Mouse (Mus musculus): ENCODE data around the gene Rplp2. TPM values are rescaled to one million over a fixed set of nuclear protein-coding genes. Genes with fewer than 3 reads are reported as not detected.

Rplp2 gene
- total and polyA plus RNA-seq, 2 experiments from 2014 or later = 249 to 839 TPM

DNA sequence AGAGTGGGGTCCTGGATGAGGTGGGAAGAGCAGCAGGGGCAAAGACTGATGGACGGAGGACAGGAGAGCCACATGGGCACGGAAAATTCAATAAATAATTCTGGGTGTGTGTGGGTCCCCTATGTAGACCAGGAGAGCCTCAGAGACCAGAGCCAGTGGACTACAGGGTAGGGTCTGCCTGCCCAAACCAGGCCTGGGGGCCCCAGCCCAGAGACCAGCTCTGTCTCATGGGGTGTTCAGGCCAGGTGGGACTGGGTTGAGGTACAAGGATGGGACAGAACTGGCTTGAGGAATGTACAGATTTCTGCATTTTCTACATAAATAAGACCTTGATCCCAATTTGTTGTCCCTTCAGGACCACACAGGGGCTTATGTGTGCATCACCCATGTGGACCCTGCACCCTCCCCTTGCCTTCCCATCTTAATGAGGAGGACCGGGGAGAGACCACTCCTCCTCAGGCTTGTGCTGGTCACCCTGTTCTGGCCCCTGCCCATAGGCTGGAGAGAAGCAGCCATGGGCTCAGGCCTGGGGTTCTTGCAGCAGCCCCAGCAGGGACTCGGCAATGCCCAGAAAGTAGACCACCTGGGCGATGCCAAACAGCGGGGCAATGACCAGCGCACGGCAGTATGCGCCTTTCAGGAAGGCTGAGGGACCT, 16.5 kb upstream of the Rplp2 start:
- TF ChIP-seq CTCF (IDR thresholded peaks at IDR 0.05; ENCODE audit: low read depth) = no peak

DNA sequence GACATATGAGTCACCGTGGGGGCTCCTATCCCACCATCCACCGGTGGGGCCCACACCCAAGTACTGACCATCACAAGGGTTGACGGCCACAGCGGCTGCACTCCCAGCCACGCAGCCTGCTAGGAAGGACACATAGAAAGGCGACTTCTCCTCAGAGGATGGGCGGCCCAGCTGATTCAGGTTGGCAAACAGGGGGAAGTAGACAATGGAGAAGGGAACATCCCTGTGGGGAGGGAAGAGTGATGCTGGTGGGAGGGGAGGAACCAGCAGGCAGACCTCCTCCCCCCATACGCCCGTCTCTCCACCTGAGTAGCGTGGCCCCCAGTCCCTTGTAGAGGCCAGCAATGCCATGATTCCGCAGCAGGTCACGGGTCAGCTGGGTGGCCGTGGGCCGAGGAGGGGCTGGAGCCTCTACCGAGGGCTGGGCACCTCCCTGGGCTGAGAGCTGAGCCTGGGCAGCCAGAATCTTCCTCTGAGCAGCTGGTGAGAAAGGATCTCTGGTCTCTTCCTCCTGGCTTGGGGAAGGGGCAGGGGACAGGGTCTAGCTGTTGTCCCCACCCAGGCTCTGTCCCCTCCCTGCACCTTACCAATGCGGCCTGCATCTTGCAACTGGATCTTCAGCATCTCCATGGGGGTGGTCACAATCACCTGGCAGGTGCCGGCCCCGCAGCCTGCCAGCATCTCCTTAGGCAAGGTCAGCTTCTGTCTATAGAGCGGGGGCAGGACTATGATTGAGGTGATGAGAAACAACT, 15.6 kb upstream of the Rplp2 start:
- H3K27ac ChIP-seq = no peak overlapping the region
- H3K4me2 ChIP-seq (ENCODE audit: low read depth, low read length) = no peak overlapping the region
- no peaks in the 10 kb centered on the region for H3K27me3 ChIP-seq (ENCODE audit: insufficient read depth, low read length)
- DNase-seq (ENCODE audit: low spot score) (no peak), ATAC-seq (no peak)
- TF ChIP-seq CTCF (IDR thresholded peaks at IDR 0.05; ENCODE audit: low read depth) = no peak
- H3K4me1 ChIP-seq (ENCODE audit: insufficient read depth, low read length) = peaks cover 25% of the 10 kb centered on the region
- H3K9ac ChIP-seq (replicated peaks; ENCODE audit: low read length) = no peak overlapping the region
- no peaks in the 10 kb centered on the region for H3K9me3 ChIP-seq (ENCODE audit: low read length)
- WGBS = 89% methylated on average over 19 of the region's 19 CpGs
- no peak overlapping the region for H3K4me3 ChIP-seq (ENCODE audit: low read length)
- H3K36me3 ChIP-seq (ENCODE audit: insufficient read depth, low read length) = peaks cover 16% of the 10 kb centered on the region; the same call in 1 of the 2 replicates

More for the DNA sequence above, 16.5 kb upstream of the Rplp2 start:
- Histone ChIP-seq H3K4me1 (ENCODE audit: insufficient read depth, low read length) (peaks cover 20% of the 10 kb centered on the region), H3K9ac (replicated peaks; ENCODE audit: low read length) (no peak overlapping the region), H3K9me3 (ENCODE audit: low read length) (no peaks in the 10 kb centered on the region), H3K27ac (no peak overlapping the region), H3K4me2 (ENCODE audit: low read depth, low read length) (no peak overlapping the region), H3K36me3 (ENCODE audit: insufficient read depth, low read length) (peaks cover 16% of the 10 kb centered on the region; the same call in 1 of the 2 replicates), H3K27me3 (ENCODE audit: insufficient read depth, low read length) (no peaks in the 10 kb centered on the region), H3K4me3 (ENCODE audit: low read length) (no peak overlapping the region)
- DNase-seq (ENCODE audit: low spot score) (no peak), ATAC-seq (no peak)
- 98% methylated on average over 9 of the region's 9 CpGs for WGBS

DNA sequence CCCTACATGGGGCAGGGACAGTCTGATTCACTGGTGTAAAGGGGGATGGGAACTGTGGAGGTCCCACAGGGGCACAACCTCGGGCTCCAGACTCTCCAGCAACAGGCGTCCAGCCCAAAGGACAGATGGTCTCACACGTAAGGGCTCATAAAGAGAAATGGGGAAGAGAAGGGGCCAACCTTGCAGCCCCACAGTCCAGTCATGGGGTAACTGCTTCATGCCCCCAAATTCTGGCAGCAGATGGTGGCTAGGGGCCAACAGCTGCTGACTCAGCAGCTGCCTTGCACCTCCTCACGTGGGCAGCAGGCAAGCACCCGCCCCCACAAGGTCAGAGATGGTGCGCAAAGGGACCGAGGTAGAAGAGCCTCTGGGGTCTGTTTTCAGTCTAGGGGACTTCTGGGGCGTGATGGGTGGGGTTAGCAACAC, 15.0 kb upstream of the Rplp2 start:
- Histone ChIP-seq H3K36me3 (ENCODE audit: insufficient read depth, low read length) (peaks cover 16% of the 10 kb centered on the region; the same call in 1 of the 2 replicates), H3K4me2 (ENCODE audit: low read depth, low read length) (no peak overlapping the region), H3K27ac (peak overlapping the region; percentile 52; the same call in 1 of the 2 replicates), H3K27me3 (ENCODE audit: insufficient read depth, low read length) (no peaks in the 10 kb centered on the region), H3K4me3 (ENCODE audit: low read length) (no peak overlapping the region), H3K9me3 (ENCODE audit: low read length) (no peaks in the 10 kb centered on the region), H3K9ac (replicated peaks; ENCODE audit: low read length) (no peak overlapping the region), H3K4me1 (ENCODE audit: insufficient read depth, low read length) (peaks cover 27% of the 10 kb centered on the region)
- 71% methylated on average over 8 of the region's 8 CpGs for WGBS
- DNase-seq (ENCODE audit: low spot score) = no peak
- ATAC-seq = no peak
- TF ChIP-seq CTCF (IDR thresholded peaks at IDR 0.05; ENCODE audit: low read depth) = no peak

DNA sequence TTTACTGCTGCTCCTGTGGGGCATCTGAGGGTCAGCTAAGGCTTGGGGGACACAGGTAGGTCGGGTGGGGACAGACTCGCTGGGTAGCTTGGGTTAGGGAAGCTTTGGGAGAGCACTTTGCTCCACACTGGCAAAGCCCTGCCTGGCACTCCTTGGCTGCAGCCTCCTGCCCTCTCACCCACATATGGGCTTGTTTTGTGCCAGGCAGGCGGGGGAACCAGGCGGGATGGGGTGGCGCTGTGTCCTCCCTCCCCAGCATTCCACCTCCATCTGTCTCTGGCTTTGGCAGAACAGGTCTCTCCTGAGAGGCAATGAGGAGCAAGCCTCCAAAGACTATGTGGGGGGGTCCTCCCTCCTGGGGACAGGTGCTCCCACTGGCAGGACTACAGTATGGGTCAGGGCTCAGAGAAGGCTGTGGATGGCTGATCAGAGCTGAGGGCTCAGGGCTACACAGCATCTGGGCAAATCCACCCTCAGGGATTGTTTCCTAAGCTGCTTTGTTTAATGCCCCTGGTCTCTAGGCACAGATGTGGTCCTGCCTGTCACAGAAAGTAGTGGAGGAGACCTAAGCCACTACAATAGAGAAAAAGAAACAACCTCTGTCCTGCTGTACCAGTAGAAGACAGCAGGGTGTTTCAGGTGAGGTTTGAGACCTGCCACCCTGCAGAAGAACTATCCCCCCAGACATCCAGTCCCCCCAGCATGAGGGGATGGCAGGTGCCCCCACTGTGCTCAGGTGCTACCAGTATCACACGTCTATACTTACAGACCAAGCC, 14.2 kb upstream of the Rplp2 start:
- H3K9ac ChIP-seq (replicated peaks; ENCODE audit: low read length) = peak overlapping the region; percentile 56; the same call in 1 of the 2 replicates
- H3K4me1 ChIP-seq (ENCODE audit: insufficient read depth, low read length) = peaks cover 27% of the 10 kb centered on the region
- peak overlapping the region; percentile 52 for H3K27ac ChIP-seq
- H3K4me3 ChIP-seq (ENCODE audit: low read length) = no peak overlapping the region
- ATAC-seq (no peak), DNase-seq (ENCODE audit: low spot score) (no peak)
- WGBS = 72% methylated on average over 6 of the region's 6 CpGs
- H3K4me2 ChIP-seq (ENCODE audit: low read depth, low read length) = peak overlapping the region; percentile 90
- no peaks in the 10 kb centered on the region for H3K27me3 ChIP-seq (ENCODE audit: insufficient read depth, low read length)
- H3K36me3 ChIP-seq (ENCODE audit: insufficient read depth, low read length) = peaks cover 16% of the 10 kb centered on the region; the same call in 1 of the 2 replicates
- no peak for TF ChIP-seq CTCF (IDR thresholded peaks at IDR 0.05; ENCODE audit: low read depth)
- H3K9me3 ChIP-seq (ENCODE audit: low read length) = no peaks in the 10 kb centered on the region

DNA sequence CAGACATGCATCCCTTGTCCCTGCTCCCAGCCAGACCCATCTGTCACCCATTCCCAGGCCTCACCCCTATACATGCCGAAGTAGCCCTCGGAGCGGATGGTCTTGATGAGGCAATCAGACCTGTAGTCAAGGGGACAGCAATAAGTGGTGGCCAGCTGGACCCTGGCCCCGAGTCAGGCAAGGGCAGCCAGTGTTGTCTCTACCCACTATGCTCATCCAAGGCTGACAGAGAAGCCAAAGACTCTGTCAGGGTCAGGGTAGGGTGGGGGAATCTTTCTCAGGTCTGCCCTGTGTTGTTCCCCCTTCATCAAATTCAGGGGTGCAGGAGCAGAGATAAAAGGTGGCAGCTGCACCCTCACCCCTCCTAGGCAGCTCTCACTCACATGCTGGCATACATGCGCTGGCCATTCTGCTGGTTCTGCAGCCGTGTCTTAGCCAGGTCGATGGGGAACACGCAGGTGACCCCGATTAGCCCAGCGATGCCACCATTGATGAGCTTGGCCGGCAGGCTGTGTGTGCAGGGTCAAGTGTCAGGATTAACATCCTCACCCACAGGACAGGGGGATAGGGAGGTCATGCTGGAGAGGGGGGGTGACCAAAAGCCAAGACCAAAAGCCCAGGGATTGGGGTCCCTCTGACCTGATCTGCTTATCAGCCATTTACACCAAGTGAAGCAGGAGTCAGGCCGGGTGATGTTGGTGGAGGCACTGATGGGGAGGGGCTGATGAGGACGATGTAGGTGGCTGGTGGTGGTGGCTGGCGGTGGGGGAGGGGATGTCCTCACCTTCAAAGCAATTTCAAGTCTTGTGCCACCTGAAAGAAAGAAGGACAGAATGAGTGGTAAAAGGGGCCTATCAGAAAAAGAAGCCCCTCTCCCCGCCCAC, 13.4 kb upstream of the Rplp2 start:
- Histone ChIP-seq H3K27ac (peak overlapping the region; percentile 79), H3K36me3 (ENCODE audit: insufficient read depth, low read length) (peaks cover 16% of the 10 kb centered on the region; the same call in 1 of the 2 replicates), H3K9ac (replicated peaks; ENCODE audit: low read length) (peak overlapping the region; percentile 56), H3K4me2 (ENCODE audit: low read depth, low read length) (peak overlapping the region; percentile 90), H3K9me3 (ENCODE audit: low read length) (no peaks in the 10 kb centered on the region), H3K4me3 (ENCODE audit: low read length) (peak overlapping the region; percentile 48), H3K4me1 (ENCODE audit: insufficient read depth, low read length) (peaks cover 27% of the 10 kb centered on the region), H3K27me3 (ENCODE audit: insufficient read depth, low read length) (no peaks in the 10 kb centered on the region)
- DNase-seq (ENCODE audit: low spot score) (no peak), ATAC-seq (no peak)
- WGBS = 66% methylated on average over 15 of the region's 15 CpGs
- no peak for TF ChIP-seq CTCF (IDR thresholded peaks at IDR 0.05; ENCODE audit: low read depth)

DNA sequence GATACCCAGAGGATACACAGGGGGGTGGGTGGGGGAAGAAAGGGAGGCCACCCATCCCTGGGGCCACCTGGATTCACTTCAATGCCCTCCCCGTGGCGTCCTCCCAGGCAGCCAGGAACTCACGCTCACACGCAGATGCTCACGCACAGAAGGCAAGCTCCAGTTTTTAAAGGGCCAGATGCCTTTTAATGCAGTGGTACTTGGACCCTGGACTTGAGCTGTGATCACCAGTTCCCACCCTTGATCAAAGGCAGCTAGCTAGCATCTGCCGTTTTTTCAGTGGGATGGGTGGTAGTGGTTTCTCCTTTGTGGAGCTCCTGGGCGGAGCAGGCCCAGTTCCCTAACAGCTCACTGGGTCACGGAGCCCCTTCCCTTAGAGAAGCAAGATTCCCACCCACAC, 12.7 kb upstream of the Rplp2 start:
- 10% methylated on average over 8 of the region's 8 CpGs for WGBS
- no peaks in the 10 kb centered on the region for H3K9me3 ChIP-seq (ENCODE audit: low read length)
- H3K4me3 ChIP-seq (ENCODE audit: low read length) = peak overlapping the region; percentile 48
- peaks cover 27% of the 10 kb centered on the region for H3K4me1 ChIP-seq (ENCODE audit: insufficient read depth, low read length)
- H3K9ac ChIP-seq (replicated peaks; ENCODE audit: low read length) = peak overlapping the region; percentile 56
- peaks cover 16% of the 10 kb centered on the region; the same call in 1 of the 2 replicates for H3K36me3 ChIP-seq (ENCODE audit: insufficient read depth, low read length)
- H3K27me3 ChIP-seq (ENCODE audit: insufficient read depth, low read length) = no peaks in the 10 kb centered on the region
- DNase-seq (ENCODE audit: low spot score) = peak; percentile 82
- peak overlapping the region; percentile 90 for H3K4me2 ChIP-seq (ENCODE audit: low read depth, low read length)
- no peak for TF ChIP-seq CTCF (IDR thresholded peaks at IDR 0.05; ENCODE audit: low read depth)
- H3K27ac ChIP-seq = peak overlapping the region; percentile 79
- ATAC-seq = no peak

Measured in hindbrain, postnatal 0 days (tissue).